Mouse (Mus musculus): ENCODE measurements around the gene Frmd8. TPM values are rescaled to one million over a fixed set of nuclear protein-coding genes. Genes with fewer than 3 reads are reported as not detected.
A peak's percentile ranks its signal among the peaks of the same experiment; 100 is the strongest.

The Frmd8 gene
- total RNA-seq, 2 experiments from 2014 or later = 10.7 to 12.4 TPM

GRCm38 (mm10) chr19:5831958-5832320 is 43.1 kb downstream of the Frmd8 start:
- DNase-seq (ENCODE audit: extremely low spot score in 1 of 2, low spot score in 2 of 2) = no peak
- intact Hi-C loops (cut with DNase I) = no loop called here

- intact Hi-C loops (cut with DNase I) = no loop called here
- no peak for DNase-seq (ENCODE audit: extremely low spot score in 1 of 2, low spot score in 2 of 2)
These were observed 43.7 kb downstream of the Frmd8 start for GRCm38 (mm10) chr19:5831224-5831957.

- DNase-seq (ENCODE audit: extremely low spot score in 1 of 2, low spot score in 2 of 2) = no peak
- intact Hi-C loops (cut with DNase I) = no loop called here
These were observed 44.3 kb downstream of the Frmd8 start for GRCm38 (mm10) chr19:5830776-5831175.

GRCm38 (mm10) chr19:5829958-5830615 is 45.0 kb downstream of the Frmd8 start:
- DNase-seq (ENCODE audit: extremely low spot score in 1 of 2, low spot score in 2 of 2) = no peak
- intact Hi-C loops (cut with DNase I) = no loop called here

- intact Hi-C loops (cut with DNase I) = no loop called here
- DNase-seq (ENCODE audit: extremely low spot score in 1 of 2, low spot score in 2 of 2) = no peak
These were observed 46.2 kb downstream of the Frmd8 start for GRCm38 (mm10) chr19:5828905-5829304.

GRCm38 (mm10) chr19:5828155-5828554 is 46.9 kb downstream of the Frmd8 start:
- DNase-seq (ENCODE audit: extremely low spot score in 1 of 2, low spot score in 2 of 2) = no peak
- intact Hi-C loops (cut with DNase I) = no loop called here

- intact Hi-C loops (cut with DNase I) = no loop called here
- no peak for DNase-seq (ENCODE audit: extremely low spot score in 1 of 2, low spot score in 2 of 2)
These were observed 47.5 kb downstream of the Frmd8 start for GRCm38 (mm10) chr19:5827456-5828154.

GRCm38 (mm10) chr19:5827044-5827443 is 48.0 kb downstream of the Frmd8 start:
- intact Hi-C loops (cut with DNase I) = no loop called here
- DNase-seq (ENCODE audit: extremely low spot score in 1 of 2, low spot score in 2 of 2) = no peak

- no peak for DNase-seq (ENCODE audit: extremely low spot score in 1 of 2, low spot score in 2 of 2)
- intact Hi-C loops (cut with DNase I) = no loop called here
These were observed 48.4 kb downstream of the Frmd8 start for GRCm38 (mm10) chr19:5826731-5827002.

- no peak for DNase-seq (ENCODE audit: extremely low spot score in 1 of 2, low spot score in 2 of 2)
- intact Hi-C loops (cut with DNase I) = no loop called here
These were observed 49.0 kb downstream of the Frmd8 start for GRCm38 (mm10) chr19:5825901-5826730.

GRCm38 (mm10) chr19:5824826-5825617 is 50.1 kb downstream of the Frmd8 start:
- intact Hi-C loops (cut with DNase I) = no loop called here
- no peak for DNase-seq (ENCODE audit: extremely low spot score in 1 of 2, low spot score in 2 of 2)

GRCm38 (mm10) chr19:5824043-5824825 is 50.8 kb downstream of the Frmd8 start:
- no peak for DNase-seq (ENCODE audit: extremely low spot score in 1 of 2, low spot score in 2 of 2)
- intact Hi-C loops (cut with DNase I) = no loop called here

- peak in 1 of 2 experiments; percentile 71 for DNase-seq (ENCODE audit: extremely low spot score in 1 of 2, low spot score in 2 of 2)
- intact Hi-C loops (cut with DNase I) = no loop called here
These were observed 51.7 kb downstream of the Frmd8 start for GRCm38 (mm10) chr19:5823266-5823839.

GRCm38 (mm10) chr19:5822834-5823205 is 52.3 kb downstream of the Frmd8 start:
- no peak for DNase-seq (ENCODE audit: extremely low spot score in 1 of 2, low spot score in 2 of 2)
- intact Hi-C loops (cut with DNase I) = no loop called here

GRCm38 (mm10) chr19:5822174-5822833 is 52.8 kb downstream of the Frmd8 start:
- DNase-seq (ENCODE audit: extremely low spot score in 1 of 2, low spot score in 2 of 2) = no peak
- intact Hi-C loops (cut with DNase I) = no loop called here

GRCm38 (mm10) chr19:5821847-5822173 is 53.3 kb downstream of the Frmd8 start:
- intact Hi-C loops (cut with DNase I) = no loop called here
- DNase-seq (ENCODE audit: extremely low spot score in 1 of 2, low spot score in 2 of 2) = no peak

- DNase-seq (ENCODE audit: extremely low spot score in 1 of 2, low spot score in 2 of 2) = peak in 1 of 2 experiments; percentile 81
- intact Hi-C loops (cut with DNase I) = no loop called here
These were observed 55.5 kb downstream of the Frmd8 start for GRCm38 (mm10) chr19:5819549-5819948.

Measured in left cerebral cortex, postnatal 10 days (tissue).